Mouse (Mus musculus): ENCODE data around the gene Nupr1l. TPM values are rescaled to one million over a fixed set of nuclear protein-coding genes. Genes with fewer than 3 reads are reported as not detected.

Nupr1l gene
- polyA plus RNA-seq, 1 experiment from 2014 or later = 2.6 TPM

GRCm38 (mm10) chr5:129952143-129952542 lies 43.8 kb downstream of the Nupr1l start:
- Histone ChIP-seq H3K4me2 (ENCODE audit: low read depth, low read length) (no peak overlapping the region), H3K9ac (ENCODE audit: low read length) (no peak overlapping the region), H3K36me3 (ENCODE audit: control insufficient read depth, insufficient read depth, low read length) (no peaks in the 10 kb centered on the region), H3K9me3 (ENCODE audit: control insufficient read depth, low read length) (no peaks in the 10 kb centered on the region), H3K27me3 (ENCODE audit: control insufficient read depth, insufficient read depth, low read depth, low read length) (no peaks in the 10 kb centered on the region), H3K4me1 (replicated peaks; ENCODE audit: control insufficient read depth, insufficient read depth, low read length) (no peaks in the 10 kb centered on the region), H3K4me3 (ENCODE audit: low read length) (no peak overlapping the region), H3K27ac (ENCODE audit: low read length) (no peak overlapping the region)
- WGBS = 89% methylated on average over 4 of the region's 4 CpGs
- no peak for ATAC-seq (ENCODE audit: low read depth)

GRCm38 (mm10) chr5:129954473-129955254 lies 46.3 kb downstream of the Nupr1l start:
- ATAC-seq (ENCODE audit: low read depth) = no peak
- H3K4me2 ChIP-seq (ENCODE audit: low read depth, low read length) = no peak overlapping the region
- H3K9me3 ChIP-seq (ENCODE audit: control insufficient read depth, low read length) = no peaks in the 10 kb centered on the region
- no peak overlapping the region for H3K9ac ChIP-seq (ENCODE audit: low read length)
- no peaks in the 10 kb centered on the region for H3K36me3 ChIP-seq (ENCODE audit: control insufficient read depth, insufficient read depth, low read length)
- WGBS = 85% methylated on average over 5 of the region's 5 CpGs
- no peaks in the 10 kb centered on the region for H3K27me3 ChIP-seq (ENCODE audit: control insufficient read depth, insufficient read depth, low read depth, low read length)
- no peak overlapping the region for H3K27ac ChIP-seq (ENCODE audit: low read length)
- no peaks in the 10 kb centered on the region for H3K4me1 ChIP-seq (replicated peaks; ENCODE audit: control insufficient read depth, insufficient read depth, low read length)
- H3K4me3 ChIP-seq (ENCODE audit: low read length) = no peak overlapping the region

DNA sequence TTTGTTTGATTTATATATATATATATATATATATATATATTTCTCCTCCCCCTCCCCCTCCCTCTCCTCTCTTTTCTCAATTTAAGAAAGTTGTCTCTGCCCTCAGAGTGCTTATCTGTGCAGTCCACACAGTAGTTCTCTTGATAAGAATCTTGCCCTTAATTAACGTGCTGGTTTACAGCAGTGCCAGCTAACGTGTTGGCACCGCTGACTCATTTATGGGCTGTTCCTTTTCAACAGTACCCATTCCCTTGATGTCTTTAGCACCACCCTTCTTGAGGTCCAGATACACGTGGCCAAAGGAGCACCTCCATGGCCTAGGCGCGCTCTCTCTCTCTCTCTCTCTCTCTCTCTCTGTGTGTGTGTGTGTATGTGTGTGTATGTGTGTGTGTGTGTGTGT lies 47.5 kb downstream of the Nupr1l start:
- H3K4me3 ChIP-seq (ENCODE audit: low read length) = no peak overlapping the region
- no peak overlapping the region for H3K4me2 ChIP-seq (ENCODE audit: low read depth, low read length)
- H3K9ac ChIP-seq (ENCODE audit: low read length) = no peak overlapping the region
- H3K36me3 ChIP-seq (ENCODE audit: control insufficient read depth, insufficient read depth, low read length) = no peaks in the 10 kb centered on the region
- no peak for ATAC-seq (ENCODE audit: low read depth)
- H3K27ac ChIP-seq (ENCODE audit: low read length) = no peak overlapping the region
- no peaks in the 10 kb centered on the region for H3K9me3 ChIP-seq (ENCODE audit: control insufficient read depth, low read length)
- H3K4me1 ChIP-seq (replicated peaks; ENCODE audit: control insufficient read depth, insufficient read depth, low read length) = no peaks in the 10 kb centered on the region
- 76% methylated on average over 6 of the region's 6 CpGs for WGBS
- no peaks in the 10 kb centered on the region for H3K27me3 ChIP-seq (ENCODE audit: control insufficient read depth, insufficient read depth, low read depth, low read length)

DNA sequence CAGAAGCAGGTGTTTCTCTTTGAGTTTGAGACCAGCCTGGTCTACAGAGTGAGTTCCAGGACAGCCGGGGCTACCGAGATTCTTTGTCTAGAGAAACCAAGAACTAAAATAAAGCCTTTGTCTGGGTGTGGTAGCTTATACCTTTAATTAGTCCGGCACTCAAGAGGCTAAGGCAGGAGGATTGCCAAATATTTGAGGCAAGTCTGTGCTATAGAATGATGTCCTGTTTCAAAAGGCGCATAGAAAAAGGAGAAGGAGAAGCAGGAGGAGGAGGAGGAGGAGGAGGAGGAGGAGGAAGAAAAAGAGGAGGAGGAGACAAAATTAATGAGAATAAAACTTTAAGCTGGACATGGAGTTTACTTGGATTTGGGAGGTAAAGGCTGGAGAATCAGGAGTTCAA lies 54.9 kb downstream of the Nupr1l start:
- Histone ChIP-seq H3K27ac (ENCODE audit: low read length) (no peak overlapping the region), H3K36me3 (ENCODE audit: control insufficient read depth, insufficient read depth, low read length) (no peaks in the 10 kb centered on the region), H3K4me2 (ENCODE audit: low read depth, low read length) (no peak overlapping the region), H3K9me3 (ENCODE audit: control insufficient read depth, low read length) (no peaks in the 10 kb centered on the region), H3K4me3 (ENCODE audit: low read length) (no peak overlapping the region), H3K4me1 (replicated peaks; ENCODE audit: control insufficient read depth, insufficient read depth, low read length) (no peaks in the 10 kb centered on the region), H3K9ac (ENCODE audit: low read length) (no peak overlapping the region), H3K27me3 (ENCODE audit: control insufficient read depth, insufficient read depth, low read depth, low read length) (no peaks in the 10 kb centered on the region)
- ATAC-seq (ENCODE audit: low read depth) = no peak
- 54% methylated on average over 4 of the region's 4 CpGs for WGBS

Other genes with a start within 250 kb of the Nupr1l start
- 4.2 and 5.3 TPM in 2 replicates for gene Zfp11, start 238.4 kb upstream of the Nupr1l start, polyA plus RNA-seq (2015; fragmentation: Nextera tagmentation; extraction: Ambion mirVana)
- not detected in 2 replicates for gene Sept14, start 200.0 kb upstream of the Nupr1l start, polyA plus RNA-seq (2015; fragmentation: Nextera tagmentation; extraction: Ambion mirVana)
- gene Mrps17, start 193.0 kb upstream of the Nupr1l start, polyA plus RNA-seq (2015; fragmentation: Nextera tagmentation; extraction: Ambion mirVana) = 164 and 173 TPM in 2 replicates
- 94.7 and 98.7 TPM in 2 replicates for gene Nipsnap2, start 183.5 kb upstream of the Nupr1l start, polyA plus RNA-seq (2015; fragmentation: Nextera tagmentation; extraction: Ambion mirVana)
- 32.7 and 33.5 TPM in 2 replicates for gene Psph, start 121.1 kb upstream of the Nupr1l start, polyA plus RNA-seq (2015; fragmentation: Nextera tagmentation; extraction: Ambion mirVana)
- gene Sumf2, start 61.6 kb upstream of the Nupr1l start, polyA plus RNA-seq (2015; fragmentation: Nextera tagmentation; extraction: Ambion mirVana) = 40.1 and 51.4 TPM in 2 replicates
- 815 and 838 TPM in 2 replicates for gene Chchd2, start 21.1 kb upstream of the Nupr1l start, polyA plus RNA-seq (2015; fragmentation: Nextera tagmentation; extraction: Ambion mirVana)
- 4.3 and 4.4 TPM in 2 replicates for gene Zbed5, start 12.8 kb upstream of the Nupr1l start, polyA plus RNA-seq (2015; fragmentation: Nextera tagmentation; extraction: Ambion mirVana)
- gene Phkg1, start 10.0 kb upstream of the Nupr1l start, polyA plus RNA-seq (2015; fragmentation: Nextera tagmentation; extraction: Ambion mirVana) = 0.39 and 0.43 TPM in 2 replicates
- gene Vkorc1l1, start 33.4 kb downstream of the Nupr1l start, polyA plus RNA-seq (2015; fragmentation: Nextera tagmentation; extraction: Ambion mirVana) = 18.8 and 19.2 TPM in 2 replicates
- gene Gusb, start 94.5 kb downstream of the Nupr1l start, polyA plus RNA-seq (2015; fragmentation: Nextera tagmentation; extraction: Ambion mirVana) = 65.0 and 67.4 TPM in 2 replicates
- gene Asl, start 120.7 kb downstream of the Nupr1l start, polyA plus RNA-seq (2015; fragmentation: Nextera tagmentation; extraction: Ambion mirVana) = 26.1 and 31.2 TPM in 2 replicates
- 37.0 and 41.3 TPM in 2 replicates for gene Crcp, start 120.8 kb downstream of the Nupr1l start, polyA plus RNA-seq (2015; fragmentation: Nextera tagmentation; extraction: Ambion mirVana)
- gene Tpst1, start 164.8 kb downstream of the Nupr1l start, polyA plus RNA-seq (2015; fragmentation: Nextera tagmentation; extraction: Ambion mirVana) = 56.2 and 58.1 TPM in 2 replicates
- 5.5 and 6.1 TPM in 2 replicates for gene Kctd7, start 236.3 kb downstream of the Nupr1l start, polyA plus RNA-seq (2015; fragmentation: Nextera tagmentation; extraction: Ambion mirVana)

Measured in lung, embryonic 16.5 days (tissue).